Mouse (Mus musculus) erythroblast, adult 5-6 weeks (primary cell): ENCODE measurements at regions not wholly inside any gene's neighbourhood (a gene's known extent, or its start where the extent isn't known, plus 50 kb on each side); places are given as distances from the start of the nearest gene placed in this dataset.

Source experiments
- ATAC-seq: replicated peaks from 2 replicates; pipeline ENCODE4 v1.8.0; 2016; ENCODE audit warnings: moderate number of reproducible peaks, mild to moderate bottlenecking, moderate TSS enrichment, inconsistent platforms; ENCODE audit not compliant: poor library complexity, low FRiP score, severe bottlenecking

DNA sequence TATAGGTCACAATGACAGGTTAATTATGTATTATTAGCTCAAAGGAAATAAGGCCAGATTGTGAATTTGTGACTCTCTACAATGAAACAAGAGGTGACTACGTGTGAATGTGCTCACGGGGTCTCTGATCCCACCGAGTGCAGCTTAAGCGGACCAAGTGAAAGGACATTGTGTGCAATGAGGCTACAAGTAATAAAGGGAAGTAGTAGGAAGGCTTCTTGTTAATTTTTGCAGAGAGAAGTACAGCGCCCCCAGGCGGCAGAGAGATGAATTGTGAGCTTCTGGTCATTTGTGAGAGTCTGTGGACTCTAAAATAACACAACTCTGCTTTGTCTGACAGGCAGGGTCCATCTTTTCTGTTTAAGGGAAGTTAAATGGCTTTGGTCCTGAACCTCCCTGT lies 73.9 kb upstream of the Gls start:
- ATAC-seq, result no peak

DNA sequence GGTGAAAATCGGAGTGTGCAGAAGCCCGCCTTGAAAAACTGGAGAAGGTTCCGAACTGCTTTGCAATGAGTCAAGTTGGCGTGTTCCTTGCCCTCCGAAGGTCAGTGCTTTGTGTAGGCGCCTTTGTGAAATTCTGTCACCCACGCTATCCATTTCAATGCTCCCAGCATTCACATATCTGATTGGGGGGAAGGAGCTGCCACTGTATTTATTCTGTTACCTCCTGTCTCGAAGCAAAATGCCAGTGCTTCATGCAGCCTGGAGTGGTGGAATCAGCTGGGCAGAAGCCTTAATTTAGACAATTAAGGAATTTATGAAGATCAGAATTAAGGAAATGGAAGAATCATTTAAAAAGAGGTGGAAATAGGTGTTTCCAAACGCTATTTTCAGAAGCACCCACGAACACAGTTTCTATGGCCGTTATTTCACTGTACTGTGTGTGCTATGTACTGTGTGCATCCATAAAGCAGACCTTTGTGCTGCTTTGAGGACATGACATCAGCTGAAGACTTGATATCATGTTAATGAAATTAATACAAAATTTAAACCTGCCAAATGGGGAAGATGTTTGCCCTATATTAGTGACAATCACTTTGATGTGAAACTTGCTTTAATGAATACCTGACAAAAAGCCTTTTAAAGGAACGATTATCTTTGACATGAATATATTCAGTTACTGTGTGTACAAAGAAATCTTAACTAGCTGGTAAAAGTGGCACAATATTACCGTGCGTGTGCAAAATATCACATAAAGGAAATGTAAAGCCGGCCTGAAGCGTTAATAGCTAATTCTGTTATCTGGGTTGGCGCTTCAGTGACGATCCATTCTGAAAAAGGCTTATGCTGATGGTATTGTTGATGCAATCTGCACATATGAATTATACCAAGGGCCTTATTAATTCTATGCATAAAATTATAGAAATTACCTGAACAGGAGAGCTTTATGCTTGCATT lies 72.9 kb upstream of the Gls start:
- ATAC-seq, result no peak

DNA sequence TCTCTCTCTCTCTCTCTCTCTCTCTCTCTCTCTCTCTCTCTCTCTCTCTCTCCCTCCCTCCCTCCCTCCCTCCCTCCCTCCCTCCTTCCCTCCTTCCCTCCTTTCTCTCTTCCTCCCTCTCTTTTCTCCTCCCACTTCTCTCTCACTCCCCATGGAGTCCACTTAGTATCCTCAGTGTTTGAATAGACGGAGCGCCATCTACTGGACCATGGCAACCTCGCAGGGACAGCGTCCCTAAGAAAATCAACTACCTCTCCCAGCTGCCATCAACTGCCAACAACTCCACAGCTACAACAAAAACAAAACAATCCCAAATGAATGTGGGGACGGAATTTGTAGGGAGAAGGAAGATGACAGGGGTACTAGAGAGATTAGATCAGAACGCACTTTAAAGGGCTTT lies 69.5 kb upstream of the Gls start:
- ATAC-seq, result peak; percentile 69; the same call in 1 of the 2 replicates

DNA sequence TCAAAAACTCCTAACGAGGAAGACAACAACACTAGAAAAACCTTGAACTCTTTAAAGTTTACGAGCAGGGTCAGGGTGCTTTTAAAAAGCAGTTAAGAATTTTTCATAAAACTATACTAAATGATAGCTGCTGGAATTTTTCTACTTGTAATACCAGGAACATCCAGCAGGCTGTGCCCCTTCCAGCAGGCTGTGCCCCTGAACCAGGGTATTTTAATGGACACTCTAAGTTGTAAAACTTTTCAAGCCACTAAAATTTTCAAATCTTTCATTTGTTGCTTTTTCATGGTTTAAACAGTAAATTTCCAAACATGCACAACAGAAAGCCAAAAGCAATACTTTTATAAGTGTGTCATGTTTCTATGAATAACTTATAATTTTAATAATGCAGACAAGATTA lies 68.2 kb upstream of the Gls start:
- no peak for ATAC-seq

DNA sequence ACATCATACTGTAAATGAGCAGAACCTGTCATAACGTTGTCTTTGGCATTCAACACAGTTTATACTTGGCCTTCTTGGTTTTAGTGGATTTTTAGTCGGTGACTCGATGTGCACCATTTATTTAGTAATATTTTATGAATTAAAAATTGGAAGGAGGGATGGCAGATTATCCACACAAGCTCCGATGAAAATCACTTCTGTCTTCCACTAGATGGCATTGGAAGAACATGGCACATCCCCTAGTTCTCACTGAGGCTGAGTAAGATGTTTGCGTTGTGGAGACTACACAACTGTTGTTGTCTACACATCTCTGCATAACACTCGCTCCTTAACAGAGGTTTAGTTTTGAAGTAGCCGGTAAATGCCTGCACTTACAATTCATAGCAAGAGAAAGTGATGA lies 66.5 kb upstream of the Gls start:
- ATAC-seq, result no peak

DNA sequence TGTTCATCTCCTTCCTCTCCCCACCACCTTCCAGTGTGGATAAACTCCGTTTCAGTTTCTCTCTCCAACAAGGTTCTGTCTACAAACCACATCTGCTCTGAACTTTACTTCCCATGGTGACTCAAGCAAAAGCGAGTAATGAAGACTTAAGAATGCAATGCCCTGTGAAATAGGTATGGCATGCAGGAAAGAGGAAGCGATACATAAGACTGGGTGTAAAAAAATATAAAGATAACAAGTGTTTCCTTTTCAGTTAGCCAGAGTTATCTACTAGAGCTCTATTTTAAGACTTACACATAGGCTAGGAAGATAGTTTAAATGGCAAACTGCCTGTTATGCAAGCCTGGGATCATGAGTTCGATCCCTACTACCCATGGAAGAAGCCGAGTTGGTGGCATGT lies 65.3 kb upstream of the Gls start:
- no peak for ATAC-seq

DNA sequence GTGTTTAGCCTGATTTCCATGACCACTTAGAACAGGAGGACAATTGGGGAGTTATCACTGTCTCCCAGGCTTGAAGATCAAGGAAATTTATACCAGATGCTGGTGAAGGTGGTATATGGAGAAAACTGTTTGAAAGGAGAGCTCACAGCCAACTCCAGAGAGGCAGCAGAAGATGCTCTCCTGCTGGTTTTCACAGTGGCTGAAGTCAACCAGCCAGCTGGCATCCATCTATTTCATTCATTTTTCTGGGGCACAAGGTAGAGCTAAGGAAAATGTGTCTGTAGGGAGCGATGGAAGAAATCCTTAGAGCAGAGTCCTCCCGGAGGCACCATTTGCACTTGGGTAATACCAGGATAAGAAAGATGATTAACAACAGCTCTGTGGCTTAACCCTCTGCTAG lies 63.1 kb upstream of the Gls start:
- no peak for ATAC-seq

DNA sequence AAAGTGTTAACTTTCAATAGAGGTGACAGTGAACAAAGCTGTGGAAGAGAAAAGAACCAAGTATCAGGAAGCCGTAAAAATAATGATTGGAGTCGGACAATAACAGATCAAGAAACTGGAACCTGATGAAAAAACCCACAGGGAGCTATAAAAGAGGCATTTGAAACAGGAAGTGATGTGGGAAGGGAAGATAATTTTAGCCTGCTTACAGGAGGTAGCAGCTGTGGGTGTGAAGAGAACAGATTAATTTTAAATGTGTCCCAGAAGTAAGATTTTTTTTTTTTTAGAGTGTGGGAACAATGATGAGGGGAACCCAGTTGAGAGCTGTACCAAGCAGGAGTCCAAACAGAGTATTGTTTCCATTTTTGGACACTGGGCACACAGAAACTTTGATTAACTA lies 61.5 kb upstream of the Gls start:
- ATAC-seq, result no peak

DNA sequence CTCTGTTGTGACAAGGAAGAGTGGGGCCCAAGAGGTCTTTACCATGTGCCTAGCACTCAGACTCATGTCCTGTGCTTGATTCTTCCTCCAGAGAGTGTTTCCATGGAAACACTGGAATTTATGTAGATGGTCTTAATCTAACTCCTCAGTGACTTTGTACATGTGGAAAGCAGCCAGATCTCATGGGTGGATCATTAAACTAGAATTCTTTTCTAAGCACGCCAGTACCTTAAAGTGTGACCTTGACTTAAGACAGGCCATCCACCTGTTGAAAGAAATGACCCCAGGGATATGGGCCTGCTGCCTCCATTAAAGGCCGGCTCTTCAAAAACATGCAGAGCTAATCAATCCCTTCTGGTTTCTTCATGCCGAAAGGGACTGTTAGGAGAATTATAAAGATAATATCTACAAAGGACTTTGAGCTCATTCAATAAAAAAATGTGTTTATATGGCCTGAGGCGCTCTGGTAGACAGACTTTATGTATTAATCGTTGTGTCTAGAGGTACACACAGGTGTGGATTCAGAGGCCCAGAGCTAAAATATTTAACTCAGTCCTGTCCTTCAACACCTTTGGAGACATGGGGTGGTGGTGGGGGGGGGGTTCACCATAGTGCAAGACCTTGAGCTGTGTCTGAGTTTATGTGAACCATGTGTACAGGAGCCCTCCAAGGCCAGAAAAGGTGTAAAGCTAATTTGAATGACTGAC lies 60.5 kb upstream of the Gls start:
- ATAC-seq, result no peak
